In genomic region chr9:87197277-87197676, GRCm38 (mm10) we compare ENCODE assay signal across 22 mouse cellular contexts. TPM values are rescaled to one million over a fixed set of nuclear protein-coding genes. Genes with fewer than 3 reads are reported as not detected.
DNase-seq lines count a peak whose midpoint lies in the region; ATAC-seq and TF ChIP-seq lines count a peak whose summit lies in the region.
"Had no signal": no experiment of that assay in that cellular context is flagged by ENCODE, and none has a peak within 500 bp of the region (broad histone marks: within the 10 kb centered on the region; RNA-seq: fewer than 3 reads in every experiment).

No protein-coding gene starts in this region.

- H3K27ac ChIP-seq in midbrain, postnatal 0 days (ENCODE audit: low read depth, low read length): no peak overlapping the region
- no peak overlapping the region for H3K27ac ChIP-seq in midbrain, embryonic 10.5 days (replicated peaks)
- H3K27ac ChIP-seq: embryonic facial prominence, embryonic 13.5 days; embryonic facial prominence, embryonic 15.5 days; forebrain, embryonic 10.5 days; forebrain, embryonic 12.5 days had no signal

- H3K36me3 ChIP-seq in midbrain, postnatal 0 days (ENCODE audit: insufficient read depth, low read length): peaks cover 25% of the 10 kb centered on the region
- H3K36me3 ChIP-seq in midbrain, embryonic 10.5 days: peaks cover 85% of the 10 kb centered on the region

- no peak overlapping the region for H3K4me2 ChIP-seq in midbrain, postnatal 0 days (ENCODE audit: low read depth, low read length, poor library complexity, severe bottlenecking)
- H3K4me2 ChIP-seq: embryonic facial prominence, embryonic 13.5 days; embryonic facial prominence, embryonic 15.5 days; forebrain, embryonic 12.5 days had no signal

- DNase-seq in heart, adult 11 months: peak; percentile 61
- DNase-seq in heart, adult 18-20 months: no peak
- peak; percentile 9 for DNase-seq in midbrain, postnatal 0 days (ENCODE audit: low spot score)
- no peak for DNase-seq in midbrain, embryonic 10.5 days (ENCODE audit: low spot score)
- DNase-seq: adrenal gland, adult 8-10 months; adrenal gland, postnatal 14 days; adrenal gland, postnatal 36 days; embryo, embryonic 11 days had no signal

- WGBS in midbrain, postnatal 0 days: 75% methylated on average over 3 of the region's 3 CpGs
- WGBS in midbrain, embryonic 10.5 days: 93% methylated on average over 3 of the region's 3 CpGs

- H3K27me3 ChIP-seq in midbrain, postnatal 0 days (ENCODE audit: insufficient read depth, low read length): no peaks in the 10 kb centered on the region
- no peaks in the 10 kb centered on the region for H3K27me3 ChIP-seq in midbrain, embryonic 10.5 days (ENCODE audit: low read depth, poor library complexity, severe bottlenecking)
- H3K27me3 ChIP-seq: CH12.LX; embryonic facial prominence, embryonic 13.5 days; embryonic facial prominence, embryonic 15.5 days; forebrain, embryonic 12.5 days; Patski had no signal

- no peak overlapping the region for H3K4me3 ChIP-seq in midbrain, postnatal 0 days (ENCODE audit: low read depth, low read length)
- no peak overlapping the region for H3K4me3 ChIP-seq in midbrain, embryonic 10.5 days
- H3K4me3 ChIP-seq: embryonic facial prominence, embryonic 13.5 days; embryonic facial prominence, embryonic 15.5 days; erythroblast, embryonic 14.5 days; forebrain, embryonic 10.5 days; forebrain, embryonic 12.5 days had no signal

- no peak for TF ChIP-seq CTCF in midbrain, postnatal 0 days (IDR thresholded peaks at IDR 0.05)

- no peaks in the 10 kb centered on the region for H3K4me1 ChIP-seq in midbrain, postnatal 0 days (ENCODE audit: insufficient read depth, low read length)
- no peaks in the 10 kb centered on the region for H3K4me1 ChIP-seq in midbrain, embryonic 10.5 days
- H3K4me1 ChIP-seq: embryonic facial prominence, embryonic 13.5 days; embryonic facial prominence, embryonic 15.5 days; forebrain, embryonic 10.5 days; forebrain, embryonic 12.5 days had no signal

- no peaks in the 10 kb centered on the region for H3K9me3 ChIP-seq in midbrain, postnatal 0 days (ENCODE audit: low read length)
- peaks cover 6% of the 10 kb centered on the region for H3K9me3 ChIP-seq in midbrain, embryonic 10.5 days (replicated peaks)
- H3K9me3 ChIP-seq: embryonic facial prominence, embryonic 15.5 days; forebrain, embryonic 12.5 days had no signal

- no peak overlapping the region for H3K9ac ChIP-seq in midbrain, postnatal 0 days (replicated peaks; ENCODE audit: low read length, poor library complexity, severe bottlenecking)
- H3K9ac ChIP-seq: embryonic facial prominence, embryonic 13.5 days; embryonic facial prominence, embryonic 15.5 days; forebrain, embryonic 12.5 days had no signal

- no peak for ATAC-seq in midbrain, postnatal 0 days (ENCODE audit: low FRiP score)
- no peak for ATAC-seq in CD4-positive, CD25-positive, alpha-beta regulatory T cell, adult 4 months
- ATAC-seq: activated CD4-positive, CD25-positive, alpha-beta regulatory T cell, adult 4 months; forebrain, embryonic 14.5 days; forebrain, embryonic 16.5 days; Patski had no signal

RNA-seq across cellular contexts. Expression of gene Mrap2, which starts 53.2 kb away (rescaled TPM):
- total RNA-seq in heart, adult 18-20 months (2021): 1 to 10 TPM; 1.5 to 1.6 TPM
- total RNA-seq in midbrain, postnatal 0 days (2014; rRNA removed): 3.7 and 4.3 TPM in 2 replicates
- 4.2 and 4.8 TPM in 2 replicates for polyA plus RNA-seq in midbrain, postnatal 0 days (2015; fragmentation: Nextera tagmentation; extraction: Ambion mirVana)
- polyA plus RNA-seq in midbrain, embryonic 10.5 days (2016; fragmentation: Nextera tagmentation; extraction: Ambion mirVana): 0.09 TPM in 1 of 2 replicates, not detected in the other
- under 1 TPM in 1 of 2 experiments, not detected in 1; 0.22 TPM for polyA plus RNA-seq in CD4-positive, CD25-positive, alpha-beta regulatory T cell, adult 4 months (2017; shearing (Covaris generic))
- total RNA-seq: CH12.LX; common myeloid progenitor, adult 5-6 weeks; G1E had no signal
- polyA plus RNA-seq: embryonic facial prominence, embryonic 11.5 days; erythroblast, embryonic 14.5 days; forebrain, embryonic 10.5 days; G1E; Patski had no signal

RNA-seq across cellular contexts. Expression of gene Cep162, which starts 58.1 kb away (rescaled TPM):
- 1 to 10 TPM; 2.2 to 2.8 TPM for total RNA-seq in heart, adult 18-20 months (2021)
- 6.5 and 7.0 TPM in 2 replicates for total RNA-seq in midbrain, postnatal 0 days (2014; rRNA removed)
- polyA plus RNA-seq in midbrain, postnatal 0 days (2015; fragmentation: Nextera tagmentation; extraction: Ambion mirVana): 3.1 and 4.0 TPM in 2 replicates
- polyA plus RNA-seq in midbrain, embryonic 10.5 days (2016; fragmentation: Nextera tagmentation; extraction: Ambion mirVana): 11.1 and 11.2 TPM in 2 replicates
- 10 to 100 TPM; 12.8 to 13.3 TPM for polyA plus RNA-seq in CD4-positive, CD25-positive, alpha-beta regulatory T cell, adult 4 months (2017; shearing (Covaris generic))

Comparison
In these comparisons a context has a peak if more than half of its experiments do, and no peak if none do; other contexts are left out.
1. DNase-seq: peak in heart, adult 11 months (single experiment) and midbrain, postnatal 0 days (single experiment); none in heart, adult 18-20 months (0 of 2) and midbrain, embryonic 10.5 days (single experiment).